Mouse (Mus musculus): ENCODE data around the gene Prox1.
A peak's percentile ranks its signal among the peaks of the same experiment; 100 is the strongest.

Prox1 gene

DNA sequence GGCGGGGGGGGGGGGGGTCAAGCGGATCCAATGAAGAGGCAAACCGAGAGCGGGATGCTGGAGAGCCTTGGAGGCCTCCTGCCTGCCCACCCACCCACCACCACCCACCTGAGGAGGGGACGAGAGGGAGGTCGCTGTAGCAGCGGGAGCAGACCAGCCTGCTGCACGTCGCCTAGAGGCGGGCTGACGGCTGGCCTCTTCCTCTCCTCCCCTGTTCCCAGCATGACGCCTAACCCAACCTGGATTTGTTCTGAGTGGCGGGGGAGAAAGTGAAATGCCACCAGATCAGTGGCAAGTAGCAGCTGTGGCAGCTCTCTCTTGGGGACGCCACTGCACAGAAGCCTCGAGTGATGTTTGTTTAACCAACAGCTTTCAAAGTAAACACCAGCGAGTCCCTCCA is 3.1 kb upstream of the Prox1 start:
- no peak for DNase-seq (ENCODE audit: low read depth)

- DNase-seq (ENCODE audit: low read depth), result no peak
These were observed 2.5 kb upstream of the Prox1 start for GRCm38 (mm10) chr1:190172979-190173461.

DNA sequence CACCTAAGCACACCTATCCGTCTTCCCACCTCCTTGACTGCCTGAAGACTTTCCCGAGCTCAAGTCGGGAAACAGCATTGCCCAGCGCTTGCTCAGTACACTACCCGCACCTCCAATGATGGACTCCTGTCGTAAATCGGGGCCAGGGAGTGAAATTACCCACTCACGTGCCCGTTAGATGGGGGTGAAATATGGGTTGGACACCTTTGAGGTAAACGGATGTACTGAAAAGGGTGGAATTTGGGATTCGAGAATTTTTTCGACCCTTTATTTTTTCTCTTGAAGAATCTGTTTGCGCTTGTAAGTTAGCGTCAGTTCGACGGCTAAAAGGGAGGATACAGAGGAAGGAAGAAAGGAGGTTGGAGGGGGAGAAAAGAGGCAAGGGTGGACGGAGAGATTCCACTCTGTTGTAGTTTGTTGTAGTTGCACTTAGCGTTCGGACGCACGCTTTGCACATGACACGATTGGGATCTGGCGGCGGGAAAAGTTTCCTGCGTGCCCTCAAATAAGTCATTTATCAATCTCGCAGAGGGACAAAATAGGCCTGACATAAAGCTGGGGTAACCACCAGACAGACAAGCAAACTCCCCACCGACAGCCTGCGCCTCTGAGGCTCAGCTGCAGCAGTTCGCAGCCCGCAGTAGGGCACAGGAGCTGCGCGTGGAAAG is 1.9 kb upstream of the Prox1 start:
- no peak for DNase-seq (ENCODE audit: low read depth)

DNA sequence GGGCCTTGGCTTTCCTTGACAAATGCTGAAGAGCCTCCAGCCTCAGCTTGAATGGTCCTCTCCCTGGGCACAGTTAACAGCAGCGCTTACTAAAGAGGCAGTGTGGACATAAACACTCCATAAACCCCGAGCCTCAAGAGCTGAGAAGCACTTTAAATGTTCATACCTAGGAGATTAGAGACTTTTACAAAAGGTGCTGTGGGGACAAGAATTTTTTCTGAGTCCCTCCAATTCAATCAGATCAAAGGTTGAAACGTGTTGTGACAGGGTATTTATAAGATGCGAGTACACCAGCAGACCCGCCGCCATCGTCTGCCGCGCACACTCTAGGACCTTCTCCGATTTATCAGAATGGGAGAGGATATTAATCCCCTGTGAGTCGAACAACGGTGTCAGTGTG is 1.2 kb upstream of the Prox1 start:
- DNase-seq (ENCODE audit: low read depth), result no peak

GRCm38 (mm10) chr1:190171341-190171740 is 827 bp upstream of the Prox1 start:
- no peak for DNase-seq (ENCODE audit: low read depth)

- DNase-seq (ENCODE audit: low read depth), result no peak
These were observed 304 bp upstream of the Prox1 start for GRCm38 (mm10) chr1:190170819-190171216.

- DNase-seq (ENCODE audit: low read depth), result no peak
These were observed 1.5 kb downstream of the Prox1 start for GRCm38 (mm10) chr1:190168761-190169671.

- no peak for DNase-seq (ENCODE audit: low read depth)
These were observed 2.4 kb downstream of the Prox1 start for GRCm38 (mm10) chr1:190168115-190168514.

DNA sequence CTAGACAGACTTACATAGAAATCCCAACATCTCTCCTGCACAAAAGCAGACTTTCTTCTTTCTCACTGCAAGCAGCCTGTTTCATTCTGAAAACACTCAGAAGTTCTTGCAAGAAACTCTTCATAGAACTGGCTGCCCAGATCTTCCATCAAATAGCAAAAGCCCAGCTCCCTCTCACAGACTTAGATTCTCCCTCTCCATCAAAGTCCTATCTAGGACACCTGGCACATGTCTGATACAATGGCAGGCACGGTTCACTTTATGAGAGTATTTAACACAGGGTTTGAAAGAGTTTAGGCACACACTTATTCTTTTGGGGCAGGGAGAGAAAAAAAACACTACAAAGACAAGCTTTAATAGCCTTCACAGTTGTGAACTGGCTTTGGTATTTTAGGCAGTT is 2.9 kb downstream of the Prox1 start:
- DNase-seq (ENCODE audit: low read depth), result no peak

GRCm38 (mm10) chr1:190165511-190165910 is 5.0 kb downstream of the Prox1 start:
- DNase-seq (ENCODE audit: low read depth), result no peak

DNA sequence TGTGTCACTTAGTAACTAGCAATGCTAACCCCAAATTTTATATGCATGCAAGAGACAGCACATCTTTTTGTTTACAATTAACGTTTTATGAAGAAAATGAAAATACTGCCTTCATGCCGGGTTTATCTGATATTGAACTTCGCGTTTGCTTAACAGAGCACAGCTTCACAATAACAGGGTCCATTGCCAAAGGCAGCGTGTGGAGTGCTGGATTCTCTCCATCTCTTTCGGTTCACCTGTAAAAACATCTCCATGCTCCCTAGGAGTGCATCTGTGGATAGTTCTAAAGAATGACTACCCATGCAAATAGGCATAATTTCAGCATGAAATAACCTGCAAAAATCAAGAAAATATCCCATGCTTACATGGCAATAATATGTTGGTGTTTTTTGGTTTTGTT is 7.0 kb downstream of the Prox1 start:
- DNase-seq (ENCODE audit: low read depth), result no peak

DNA sequence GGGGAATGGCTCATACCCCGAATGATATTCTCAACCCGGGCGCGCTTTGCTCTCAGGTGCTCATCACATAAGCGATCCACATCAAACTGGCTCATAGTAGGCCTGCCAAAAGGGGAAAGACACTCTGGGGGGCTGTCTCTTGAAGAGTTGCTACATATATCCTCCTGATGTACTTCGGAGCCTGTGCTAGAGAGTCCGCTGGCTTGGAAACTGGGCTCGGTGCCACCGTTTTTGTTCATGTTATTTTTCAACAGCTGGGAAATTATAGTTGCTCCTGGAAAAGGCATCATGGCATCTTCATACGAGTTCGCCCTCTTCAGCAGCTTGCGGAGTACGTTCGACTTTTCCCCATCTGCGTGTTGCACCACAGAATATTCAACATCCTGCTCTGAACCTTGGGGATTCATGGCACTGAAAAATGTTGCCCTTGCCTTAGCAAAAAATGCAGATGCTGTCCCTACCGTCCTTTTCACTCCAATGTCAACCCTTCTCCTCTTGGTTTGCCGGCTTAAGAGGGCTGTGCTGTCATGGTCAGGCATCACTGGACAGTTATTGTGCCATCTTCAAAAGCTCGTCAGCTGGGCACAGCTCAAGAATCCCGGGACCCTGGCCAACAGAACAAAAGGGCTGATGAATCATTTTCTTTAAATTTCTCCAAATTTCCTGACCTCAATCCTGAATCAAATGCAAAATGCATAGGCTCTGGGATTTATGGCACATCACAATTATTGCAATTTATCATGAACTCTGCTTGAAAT is 8.6 kb downstream of the Prox1 start:
- DNase-seq (ENCODE audit: low read depth), result peak; percentile 10

DNA sequence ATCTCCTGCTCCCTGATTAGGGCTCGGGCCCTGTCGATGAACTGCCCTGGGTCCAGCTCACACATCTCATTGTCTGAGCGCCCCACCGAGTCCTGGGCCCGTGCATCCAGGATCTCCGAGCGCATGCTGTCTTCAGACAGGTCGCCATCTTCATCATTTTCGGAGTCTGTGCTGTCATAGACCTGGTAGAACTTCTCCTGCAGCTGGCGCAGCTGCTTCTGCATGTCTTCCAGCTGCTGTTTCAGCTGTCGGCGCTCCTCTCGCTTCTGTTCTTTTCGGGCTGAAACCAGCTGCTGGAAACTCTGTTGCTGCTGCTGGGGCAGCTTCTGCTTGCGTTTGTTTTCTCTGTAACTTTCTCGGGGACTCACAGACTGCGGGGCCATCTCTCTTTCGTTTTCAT is 9.2 kb downstream of the Prox1 start:
- no peak for DNase-seq (ENCODE audit: low read depth)

DNA sequence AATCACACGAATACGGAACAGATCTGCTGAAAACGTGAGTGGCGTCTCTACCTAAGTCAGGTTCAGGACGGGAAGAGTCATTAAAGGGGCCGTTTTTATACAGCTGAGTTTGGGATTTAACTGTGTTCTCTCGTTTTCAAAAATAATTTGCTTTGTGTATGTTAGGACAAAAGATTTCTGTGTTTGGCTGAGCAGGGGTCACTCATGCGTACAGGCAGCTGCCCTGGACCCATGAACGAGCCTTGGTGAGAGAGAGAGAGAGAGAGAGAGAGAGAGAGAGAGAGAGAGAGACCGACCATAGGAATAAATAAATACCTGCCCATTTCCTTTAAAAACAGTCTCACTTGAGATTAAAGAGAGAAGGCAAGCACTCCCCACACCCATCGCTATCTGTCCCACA is 11.1 kb downstream of the Prox1 start:
- no peak for DNase-seq (ENCODE audit: low read depth)

DNA sequence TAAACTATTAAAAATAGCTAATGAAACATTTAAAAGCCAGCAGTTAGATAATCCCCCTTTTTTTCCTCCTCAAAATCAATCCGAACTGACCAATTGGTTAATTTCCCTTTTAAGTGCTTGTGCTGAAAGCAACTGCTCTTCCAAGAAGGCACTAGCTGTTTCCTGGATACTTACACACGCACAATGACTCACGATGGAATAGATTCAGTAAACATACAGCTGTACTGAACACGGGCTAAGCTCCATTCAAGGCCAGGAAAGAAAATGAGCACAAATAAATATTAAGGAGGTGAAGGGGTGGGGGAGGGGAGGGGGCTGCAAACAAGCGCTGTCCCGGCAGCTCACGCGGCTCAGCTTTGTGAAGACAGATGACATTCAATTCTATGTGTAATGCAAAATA is 14.8 kb downstream of the Prox1 start:
- peak; percentile 5 for DNase-seq (ENCODE audit: low read depth)

DNA sequence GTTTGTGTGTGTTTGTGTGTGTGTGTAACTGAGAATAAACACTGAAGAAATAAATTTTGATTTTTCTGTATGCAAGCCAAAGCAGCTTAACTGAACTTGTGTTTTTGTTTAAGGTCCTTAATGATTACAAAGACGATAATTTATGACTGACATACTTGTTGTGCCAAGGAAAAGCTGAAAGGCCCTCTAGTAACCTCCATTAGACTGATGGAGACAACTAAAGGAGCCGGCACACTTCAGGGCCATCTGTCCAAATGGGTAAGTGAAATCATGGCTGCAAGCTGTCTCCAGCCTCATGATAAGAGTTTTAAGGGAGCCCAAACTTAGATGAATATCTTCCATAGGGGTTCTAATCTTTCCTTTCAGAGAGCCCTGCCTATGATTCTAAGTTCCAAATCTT is 15.5 kb downstream of the Prox1 start:
- no peak for DNase-seq (ENCODE audit: low read depth)

GRCm38 (mm10) chr1:190154292-190154691 is 16.2 kb downstream of the Prox1 start:
- DNase-seq (ENCODE audit: low read depth), result no peak

- DNase-seq (ENCODE audit: low read depth), result no peak
These were observed 17.9 kb downstream of the Prox1 start for GRCm38 (mm10) chr1:190152603-190153002.

DNA sequence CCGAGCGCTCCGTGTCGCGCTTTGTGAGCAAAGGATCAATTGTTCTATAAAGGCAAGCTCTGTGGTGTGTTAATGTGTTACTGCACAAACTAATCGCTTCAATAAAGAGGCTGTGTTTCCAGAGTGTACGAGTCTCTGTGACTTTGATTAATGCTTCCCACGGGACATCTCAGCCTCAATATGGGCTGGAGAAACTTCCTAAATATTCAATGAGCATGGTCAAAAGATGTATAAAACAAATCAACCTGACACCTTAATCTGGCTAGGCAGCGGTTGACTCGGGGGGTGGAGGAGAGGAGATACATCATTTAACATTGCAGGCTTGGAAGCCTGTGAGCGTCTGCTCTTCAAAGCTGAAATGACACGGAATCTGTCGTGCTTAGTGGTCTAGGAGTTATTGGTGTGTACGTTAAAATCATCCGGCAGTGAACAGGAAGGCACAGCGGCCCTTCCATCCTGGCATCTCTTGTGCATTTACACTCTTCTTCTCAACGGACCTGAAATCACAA is 21.2 kb downstream of the Prox1 start:
- DNase-seq (ENCODE audit: low read depth), result no peak

DNA sequence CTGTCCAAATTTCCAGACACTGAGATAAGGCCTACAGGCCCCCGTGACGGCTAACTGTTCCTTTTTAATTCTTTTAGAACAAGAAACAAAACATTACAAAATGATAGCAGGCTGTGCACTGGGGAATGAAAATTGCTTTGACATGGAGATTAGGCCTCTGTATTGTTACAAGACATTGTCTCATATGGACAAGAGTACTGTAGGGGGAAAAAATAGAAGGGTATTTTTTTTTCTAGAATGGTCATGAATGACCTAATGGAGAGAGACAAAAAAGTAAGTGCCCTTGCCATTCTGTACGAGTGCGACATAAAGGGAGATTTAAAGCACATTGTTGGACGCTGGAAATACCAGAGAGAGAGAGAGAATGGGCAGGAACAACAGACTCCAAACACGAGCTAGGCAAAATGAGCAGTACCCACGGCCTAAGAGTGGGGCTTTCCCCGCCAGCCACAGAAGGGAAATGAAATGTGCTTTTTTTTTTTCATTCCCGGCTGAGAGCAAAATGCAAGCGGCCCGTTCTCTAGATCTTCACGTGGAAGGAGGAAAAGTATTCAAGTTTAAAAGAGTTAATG is 21.8 kb downstream of the Prox1 start:
- no peak for DNase-seq (ENCODE audit: low read depth)

GRCm38 (mm10) chr1:190147816-190148215 is 22.7 kb downstream of the Prox1 start:
- no peak for DNase-seq (ENCODE audit: low read depth)

DNA sequence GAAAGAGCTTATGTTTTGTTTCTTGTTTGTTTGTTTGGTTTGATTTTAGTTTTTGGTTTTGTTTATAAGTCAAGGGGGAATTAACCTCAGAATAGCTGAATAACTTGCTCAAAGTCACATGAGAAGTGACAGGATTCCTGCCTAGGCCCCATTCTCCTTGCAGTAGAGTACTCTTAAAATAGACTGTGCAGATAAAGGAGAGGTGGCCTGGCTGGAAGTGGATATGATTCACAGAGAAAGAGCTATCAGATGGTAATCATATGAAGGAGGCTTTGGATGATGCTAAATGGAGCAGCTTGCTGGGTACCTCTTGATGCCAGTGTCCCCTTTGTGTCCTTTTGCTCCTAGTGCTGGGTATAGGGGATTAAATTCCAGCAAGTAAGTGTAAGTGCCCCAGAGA is 26.1 kb downstream of the Prox1 start:
- no peak for DNase-seq (ENCODE audit: low read depth)
